Mouse (Mus musculus): ENCODE data around the gene Maml3. TPM values are rescaled to one million over a fixed set of nuclear protein-coding genes. Genes with fewer than 3 reads are reported as not detected.
A peak's percentile ranks its signal among the peaks of the same experiment; 100 is the strongest.

Maml3 gene
- polyA plus RNA-seq, 1 experiment from 2014 or later = 2.9 TPM

- Histone ChIP-seq H3K27me3 (ENCODE audit: control insufficient read depth, insufficient read depth, low read length) (no peaks in the 10 kb centered on the region), H3K9ac (ENCODE audit: low read length) (no peak overlapping the region), H3K36me3 (ENCODE audit: control insufficient read depth, insufficient read depth, low read length) (no peaks in the 10 kb centered on the region), H3K4me1 (replicated peaks; ENCODE audit: control insufficient read depth, insufficient read depth) (peaks cover 2% of the 10 kb centered on the region; the same call in 1 of the 2 replicates), H3K4me2 (replicated peaks; ENCODE audit: low read depth) (peak overlapping the region; percentile 67), H3K9me3 (ENCODE audit: control insufficient read depth, low read length) (no peaks in the 10 kb centered on the region), H3K27ac (replicated peaks) (0 out of 2 replicates have a peak overlapping the region, but pooled peaks have one; percentile 31), H3K4me3 (ENCODE audit: low read depth, low read length) (no peak overlapping the region)
- no peak for ATAC-seq (ENCODE audit: low FRiP score, low TSS enrichment)
- TF ChIP-seq CTCF (IDR thresholded peaks at IDR 0.05; ENCODE audit: low read depth) = no peak
- no peak for TF ChIP-seq EP300 (optimal IDR thresholded peaks at IDR 0.05)
- WGBS = 31% methylated on average over 9 of the region's 9 CpGs
- DNase-seq (ENCODE audit: low spot score) = no peak
These were observed 98.0 kb downstream of the Maml3 start for GRCm38 (mm10) chr3:52006721-52007330.

GRCm38 (mm10) chr3:52003663-52004062, 101.2 kb downstream of the Maml3 start:
- no peak overlapping the region for H3K4me3 ChIP-seq (ENCODE audit: low read depth, low read length)
- WGBS = 68% methylated on average over 6 of the region's 6 CpGs
- no peaks in the 10 kb centered on the region for H3K36me3 ChIP-seq (ENCODE audit: control insufficient read depth, insufficient read depth, low read length)
- DNase-seq (ENCODE audit: low spot score) (no peak), ATAC-seq (ENCODE audit: low FRiP score, low TSS enrichment) (no peak)
- H3K4me1 ChIP-seq (replicated peaks; ENCODE audit: control insufficient read depth, insufficient read depth) = peaks cover 2% of the 10 kb centered on the region; the same call in 1 of the 2 replicates
- H3K9me3 ChIP-seq (ENCODE audit: control insufficient read depth, low read length) = no peaks in the 10 kb centered on the region
- H3K4me2 ChIP-seq (replicated peaks; ENCODE audit: low read depth) = no peak overlapping the region
- TF ChIP-seq EP300 (optimal IDR thresholded peaks at IDR 0.05) = no peak
- no peak for TF ChIP-seq CTCF (IDR thresholded peaks at IDR 0.05; ENCODE audit: low read depth)
- no peaks in the 10 kb centered on the region for H3K27me3 ChIP-seq (ENCODE audit: control insufficient read depth, insufficient read depth, low read length)
- H3K27ac ChIP-seq (replicated peaks) = no peak overlapping the region
- H3K9ac ChIP-seq (ENCODE audit: low read length) = no peak overlapping the region

DNA sequence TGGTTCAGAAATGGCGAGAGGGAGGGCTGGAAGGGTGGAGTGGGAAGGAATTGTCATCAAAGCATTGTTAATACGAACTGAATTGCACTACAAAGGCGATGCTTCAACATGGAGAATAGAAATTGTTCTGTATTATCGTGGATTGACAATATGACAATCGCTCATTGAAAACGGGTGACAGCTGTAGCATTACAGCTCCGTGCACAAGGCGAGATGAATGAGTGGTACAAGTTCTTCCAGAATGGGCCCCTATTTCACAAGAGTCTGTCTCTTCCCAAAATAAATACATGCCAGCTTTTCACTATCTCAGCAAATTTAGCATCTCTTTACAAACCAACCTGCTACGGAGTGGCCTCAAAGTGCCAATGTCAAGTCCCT, 103.4 kb downstream of the Maml3 start:
- WGBS = 83% methylated on average over 9 of the region's 9 CpGs
- H3K9ac ChIP-seq (ENCODE audit: low read length) = no peak overlapping the region

DNA sequence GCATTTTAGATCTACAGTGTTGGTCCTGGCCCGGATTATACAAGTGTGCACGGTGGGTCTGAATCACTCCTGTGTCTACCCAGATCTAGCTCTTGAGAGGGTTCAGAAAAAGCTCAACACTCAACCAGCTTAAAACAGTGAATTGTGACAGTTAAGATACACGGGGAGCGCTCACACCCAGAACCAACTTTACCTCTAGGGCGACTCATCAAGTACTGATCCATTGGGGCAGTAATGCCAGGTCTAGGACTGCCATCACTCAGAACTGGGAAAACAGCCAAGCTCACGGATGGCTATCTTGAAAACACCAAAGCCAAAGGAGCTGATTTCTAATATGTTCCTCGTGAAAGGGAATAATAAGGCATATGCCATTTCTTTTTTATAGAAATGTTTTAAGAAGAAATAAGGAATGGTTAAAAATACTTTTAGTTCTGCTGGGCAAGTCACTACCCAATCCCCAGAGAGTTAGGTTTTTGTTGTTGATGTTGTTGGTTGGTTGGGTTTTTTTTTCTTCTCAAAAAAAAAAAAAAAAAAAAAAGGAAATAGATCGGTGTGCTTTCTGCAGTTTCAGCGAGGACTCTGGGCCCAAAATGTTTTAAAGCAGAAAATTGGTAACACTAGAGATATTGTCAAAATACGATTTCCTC, 103.9 kb downstream of the Maml3 start:
- H3K27me3 ChIP-seq (ENCODE audit: control insufficient read depth, insufficient read depth, low read length) = no peaks in the 10 kb centered on the region
- H3K4me2 ChIP-seq (replicated peaks; ENCODE audit: low read depth) = no peak overlapping the region
- H3K4me3 ChIP-seq (ENCODE audit: low read depth, low read length) = no peak overlapping the region
- no peak overlapping the region for H3K27ac ChIP-seq (replicated peaks)
- H3K4me1 ChIP-seq (replicated peaks; ENCODE audit: control insufficient read depth, insufficient read depth) = no peaks in the 10 kb centered on the region
- H3K36me3 ChIP-seq (ENCODE audit: control insufficient read depth, insufficient read depth, low read length) = no peaks in the 10 kb centered on the region
- no peak for TF ChIP-seq EP300 (optimal IDR thresholded peaks at IDR 0.05)
- TF ChIP-seq CTCF (IDR thresholded peaks at IDR 0.05; ENCODE audit: low read depth) = no peak
- 82% methylated on average over 10 of the region's 10 CpGs for WGBS
- ATAC-seq (ENCODE audit: low FRiP score, low TSS enrichment) (no peak), DNase-seq (ENCODE audit: low spot score) (no peak)
- H3K9ac ChIP-seq (ENCODE audit: low read length) = no peak overlapping the region
- H3K9me3 ChIP-seq (ENCODE audit: control insufficient read depth, low read length) = no peaks in the 10 kb centered on the region

More for the DNA sequence above, 103.4 kb downstream of the Maml3 start:
- ATAC-seq (ENCODE audit: low FRiP score, low TSS enrichment) (no peak), DNase-seq (ENCODE audit: low spot score) (no peak)
- Histone ChIP-seq H3K27ac (replicated peaks) (no peak overlapping the region), H3K27me3 (ENCODE audit: control insufficient read depth, insufficient read depth, low read length) (no peaks in the 10 kb centered on the region), H3K9me3 (ENCODE audit: control insufficient read depth, low read length) (no peaks in the 10 kb centered on the region), H3K36me3 (ENCODE audit: control insufficient read depth, insufficient read depth, low read length) (no peaks in the 10 kb centered on the region), H3K4me1 (replicated peaks; ENCODE audit: control insufficient read depth, insufficient read depth) (no peaks in the 10 kb centered on the region), H3K4me2 (replicated peaks; ENCODE audit: low read depth) (no peak overlapping the region), H3K4me3 (ENCODE audit: low read depth, low read length) (no peak overlapping the region)
- no peak for TF ChIP-seq EP300 (optimal IDR thresholded peaks at IDR 0.05)
- no peak for TF ChIP-seq CTCF (IDR thresholded peaks at IDR 0.05; ENCODE audit: low read depth)

DNA sequence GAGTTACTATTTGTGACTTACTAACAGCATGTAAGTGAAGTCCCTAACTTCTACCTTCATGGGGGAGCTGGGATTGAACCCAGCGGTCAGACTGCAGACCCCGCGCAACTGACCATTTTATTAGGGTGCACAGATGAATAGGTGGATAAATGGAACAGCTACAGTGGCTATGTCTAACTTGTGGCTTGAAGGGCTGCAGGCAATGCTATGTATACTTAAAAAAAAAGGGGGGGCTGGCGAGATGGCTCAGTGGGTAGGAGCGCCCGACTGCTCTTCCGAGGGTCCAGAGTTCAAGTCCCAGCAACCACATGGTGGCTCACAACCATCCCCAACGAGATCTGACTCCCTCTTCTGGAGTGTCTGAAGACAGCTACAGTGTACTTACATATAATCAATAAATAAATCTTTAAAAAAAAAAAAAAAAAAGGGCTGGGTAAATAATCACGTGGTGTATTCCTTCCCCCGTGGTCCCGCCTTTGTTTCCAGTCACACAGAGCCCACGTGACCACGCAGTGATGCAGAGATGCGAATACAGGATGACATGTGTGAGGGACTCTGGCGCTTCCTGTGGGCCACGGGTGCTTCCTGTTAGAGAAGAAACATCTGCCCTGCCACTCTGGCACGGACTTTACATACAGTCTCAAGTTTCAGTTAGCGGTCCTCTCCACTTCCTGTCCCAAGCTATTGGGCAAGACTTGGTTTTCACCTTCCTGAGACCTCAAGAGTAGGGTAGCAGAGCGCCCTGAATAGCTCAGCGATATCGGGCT, 105.0 kb downstream of the Maml3 start:
- DNase-seq (ENCODE audit: low spot score) = no peak
- peak; percentile 18; the same call in 1 of the 2 replicates for ATAC-seq (ENCODE audit: low FRiP score, low TSS enrichment)
- no peaks in the 10 kb centered on the region for H3K27me3 ChIP-seq (ENCODE audit: control insufficient read depth, insufficient read depth, low read length)
- TF ChIP-seq EP300 (optimal IDR thresholded peaks at IDR 0.05) (no peak), CTCF (IDR thresholded peaks at IDR 0.05; ENCODE audit: low read depth) (no peak)
- no peaks in the 10 kb centered on the region for H3K9me3 ChIP-seq (ENCODE audit: control insufficient read depth, low read length)
- no peak overlapping the region for H3K9ac ChIP-seq (ENCODE audit: low read length)
- H3K36me3 ChIP-seq (ENCODE audit: control insufficient read depth, insufficient read depth, low read length) = no peaks in the 10 kb centered on the region
- H3K27ac ChIP-seq (replicated peaks) = peak overlapping the region; percentile 40; the same call in 1 of the 2 replicates
- H3K4me1 ChIP-seq (replicated peaks; ENCODE audit: control insufficient read depth, insufficient read depth) = no peaks in the 10 kb centered on the region
- H3K4me3 ChIP-seq (ENCODE audit: low read depth, low read length) = no peak overlapping the region
- no peak overlapping the region for H3K4me2 ChIP-seq (replicated peaks; ENCODE audit: low read depth)
- 78% methylated on average over 21 of the region's 21 CpGs for WGBS

Measured in stomach, postnatal 0 days (tissue).